Mouse (Mus musculus) E14TG2a.4 (cell line): Measurements from ENCODE around the gene Raf1.
A peak's percentile ranks its signal among the peaks of the same experiment; 100 is the strongest.

Experiments
- H3K27me3 ChIP-seq: 2 replicates; pipeline ENCODE4 v1.6.1; 2014; ENCODE audit warnings: low read length, control low read depth; ENCODE audit not compliant: insufficient read depth
- H3K36me3 ChIP-seq: 2 replicates; pipeline ENCODE4 v1.6.1; 2014; ENCODE audit warnings: low read length, control low read depth; ENCODE audit not compliant: insufficient read depth
- H3K4me1 ChIP-seq: replicated peaks from 2 replicates; pipeline ENCODE4 v1.6.1; 2014; ENCODE audit warnings: low read depth, low read length, control low read depth
- H3K4me3 ChIP-seq: replicated peaks from 2 replicates; pipeline ENCODE4 v1.5.1; 2014; ENCODE audit warnings: mild to moderate bottlenecking, low read length
- H3K9me3 ChIP-seq: 2 replicates; pipeline ENCODE4 v1.6.1; 2014; ENCODE audit warnings: low read length, control low read depth
- CTCF ChIP-seq: conservative IDR thresholded peaks from 2 replicates; pipeline ENCODE4 v1.5.1; 2014; ENCODE audit warnings: low read length
- NANOG ChIP-seq: IDR thresholded peaks from 2 replicates; pipeline ENCODE4 v1.6.1; 2014; ENCODE audit warnings: borderline replicate concordance, low read length, mixed read lengths
- POU5F1 ChIP-seq: IDR thresholded peaks from 2 replicates; pipeline ENCODE4 v1.6.1; 2014; ENCODE audit warnings: low read length, borderline replicate concordance

The Raf1 gene

GRCm38 (mm10) chr6:115698699-115699098 lies 22.3 kb upstream of the Raf1 start:
- Histone ChIP-seq H3K27me3 (0 out of 2 replicates have a peak, but pooled peaks cover 5% of the 10 kb centered on the region), H3K4me3 (no peak overlapping the region), H3K4me1 (peaks cover 60% of the 10 kb centered on the region), H3K36me3 (no peaks in the 10 kb centered on the region), H3K9me3 (no peaks in the 10 kb centered on the region)
- TF ChIP-seq POU5F1 (no peak), CTCF (peak; percentile 64)

- Histone ChIP-seq H3K9me3 (no peaks in the 10 kb centered on the region), H3K36me3 (no peaks in the 10 kb centered on the region), H3K27me3 (0 out of 2 replicates have a peak, but pooled peaks cover 5% of the 10 kb centered on the region), H3K4me3 (0 out of 2 replicates have a peak overlapping the region, but pooled peaks have one; percentile 20), H3K4me1 (peaks cover 62% of the 10 kb centered on the region)
- TF ChIP-seq POU5F1 = no peak
- no peak for TF ChIP-seq CTCF
- TF ChIP-seq NANOG = no peak
Observed at GRCm38 (mm10) chr6:115697739-115698558, 21.5 kb upstream of the Raf1 start.

- Histone ChIP-seq H3K4me1 (peaks cover 64% of the 10 kb centered on the region), H3K27me3 (0 out of 2 replicates have a peak, but pooled peaks cover 5% of the 10 kb centered on the region), H3K9me3 (no peaks in the 10 kb centered on the region), H3K36me3 (no peaks in the 10 kb centered on the region), H3K4me3 (no peak overlapping the region)
- TF ChIP-seq POU5F1 = no peak
- TF ChIP-seq CTCF = peak; percentile 55
- no peak for TF ChIP-seq NANOG
Observed at GRCm38 (mm10) chr6:115696707-115697215, 20.3 kb upstream of the Raf1 start.

- peak overlapping the region; percentile 49 for H3K4me3 ChIP-seq
- H3K36me3 ChIP-seq = no peaks in the 10 kb centered on the region
- TF ChIP-seq CTCF (no peak), POU5F1 (no peak), NANOG (no peak)
- H3K27me3 ChIP-seq = 0 out of 2 replicates have a peak, but pooled peaks cover 5% of the 10 kb centered on the region
- H3K9me3 ChIP-seq = no peaks in the 10 kb centered on the region
- peaks cover 57% of the 10 kb centered on the region for H3K4me1 ChIP-seq
Observed at GRCm38 (mm10) chr6:115695124-115695523, 18.7 kb upstream of the Raf1 start.

GRCm38 (mm10) chr6:115694441-115694842 lies 18.0 kb upstream of the Raf1 start:
- H3K4me3 ChIP-seq = peak overlapping the region; percentile 49
- no peaks in the 10 kb centered on the region for H3K9me3 ChIP-seq
- H3K27me3 ChIP-seq = 0 out of 2 replicates have a peak, but pooled peaks cover 5% of the 10 kb centered on the region
- peaks cover 57% of the 10 kb centered on the region for H3K4me1 ChIP-seq
- no peak for TF ChIP-seq NANOG
- no peak for TF ChIP-seq CTCF
- TF ChIP-seq POU5F1 = no peak
- H3K36me3 ChIP-seq = no peaks in the 10 kb centered on the region

GRCm38 (mm10) chr6:115692963-115693730 lies 16.7 kb upstream of the Raf1 start:
- H3K4me3 ChIP-seq = no peak overlapping the region
- H3K4me1 ChIP-seq = peaks cover 55% of the 10 kb centered on the region
- H3K36me3 ChIP-seq = no peaks in the 10 kb centered on the region
- no peak; the same call in 1 of the 2 replicates for TF ChIP-seq NANOG
- TF ChIP-seq CTCF = peak; percentile 88
- no peaks in the 10 kb centered on the region for H3K9me3 ChIP-seq
- H3K27me3 ChIP-seq = 0 out of 2 replicates have a peak, but pooled peaks cover 5% of the 10 kb centered on the region

GRCm38 (mm10) chr6:115692163-115692950 lies 15.9 kb upstream of the Raf1 start:
- no peak overlapping the region; the same call in 1 of the 2 replicates for H3K4me3 ChIP-seq
- 0 out of 2 replicates have a peak, but pooled peaks cover 5% of the 10 kb centered on the region for H3K27me3 ChIP-seq
- peaks cover 54% of the 10 kb centered on the region for H3K4me1 ChIP-seq
- TF ChIP-seq NANOG (no peak), POU5F1 (no peak)
- H3K9me3 ChIP-seq = no peaks in the 10 kb centered on the region
- no peaks in the 10 kb centered on the region for H3K36me3 ChIP-seq
